Mouse (Mus musculus): ENCODE measurements around the gene Rnf43. TPM values are rescaled to one million over a fixed set of nuclear protein-coding genes. Genes with fewer than 3 reads are reported as not detected.

The Rnf43 gene
- polyA plus RNA-seq, 1 experiment = 11.2 TPM

DNA sequence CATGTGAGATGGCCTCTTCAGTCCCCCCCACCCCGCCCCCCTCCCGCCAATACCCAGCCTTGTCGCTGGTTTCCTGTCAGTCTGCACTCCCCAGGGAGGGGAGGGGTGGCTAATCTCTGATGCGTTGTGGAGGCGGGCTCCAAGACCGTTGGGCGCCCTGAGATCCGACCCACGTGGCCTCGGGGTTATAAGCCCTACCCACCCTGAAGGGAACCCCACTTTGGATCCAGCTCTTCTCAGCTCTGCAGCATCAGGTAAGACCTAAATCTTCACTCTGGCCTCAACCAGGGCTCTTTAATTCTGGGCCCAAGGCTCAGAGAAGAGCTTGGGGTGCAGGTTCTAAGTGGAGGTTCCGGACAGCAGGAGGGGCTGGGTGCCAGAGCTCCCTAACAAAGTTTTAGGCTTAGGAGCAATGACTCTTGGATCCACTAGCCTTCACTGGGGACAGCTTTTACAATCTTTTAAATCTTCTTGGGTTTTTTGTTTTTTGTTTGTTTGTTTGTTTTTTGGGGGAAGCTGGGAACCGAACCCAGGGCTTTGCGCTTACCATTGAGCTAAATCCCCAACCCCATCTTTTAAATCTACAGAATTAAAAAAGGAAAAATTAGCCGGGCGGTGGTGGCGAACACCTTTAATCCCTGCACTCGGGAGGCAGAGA, 93.0 kb downstream of the Rnf43 start:
- DNase-seq (ENCODE audit: low read depth, low spot score) = no peak

GRCm38 (mm10) chr11:87756251-87756820, 93.8 kb downstream of the Rnf43 start:
- 78% methylated on average over 15 of the region's 15 CpGs for WGBS
- DNase-seq (ENCODE audit: low read depth, low spot score) = no peak

More for the DNA sequence above, 93.0 kb downstream of the Rnf43 start:
- WGBS = 65% methylated on average over 17 of the region's 17 CpGs

- DNase-seq (ENCODE audit: low read depth, low spot score) = no peak
Observed at GRCm38 (mm10) chr11:87757001-87757954, 94.8 kb downstream of the Rnf43 start.

GRCm38 (mm10) chr11:87758161-87758911, 95.8 kb downstream of the Rnf43 start:
- 77% methylated on average over 7 of the region's 7 CpGs for WGBS
- no peak for DNase-seq (ENCODE audit: low read depth, low spot score)

More at GRCm38 (mm10) chr11:87757001-87757954, 94.8 kb downstream of the Rnf43 start:
- WGBS = 78% methylated on average over 25 of the region's 25 CpGs

DNA sequence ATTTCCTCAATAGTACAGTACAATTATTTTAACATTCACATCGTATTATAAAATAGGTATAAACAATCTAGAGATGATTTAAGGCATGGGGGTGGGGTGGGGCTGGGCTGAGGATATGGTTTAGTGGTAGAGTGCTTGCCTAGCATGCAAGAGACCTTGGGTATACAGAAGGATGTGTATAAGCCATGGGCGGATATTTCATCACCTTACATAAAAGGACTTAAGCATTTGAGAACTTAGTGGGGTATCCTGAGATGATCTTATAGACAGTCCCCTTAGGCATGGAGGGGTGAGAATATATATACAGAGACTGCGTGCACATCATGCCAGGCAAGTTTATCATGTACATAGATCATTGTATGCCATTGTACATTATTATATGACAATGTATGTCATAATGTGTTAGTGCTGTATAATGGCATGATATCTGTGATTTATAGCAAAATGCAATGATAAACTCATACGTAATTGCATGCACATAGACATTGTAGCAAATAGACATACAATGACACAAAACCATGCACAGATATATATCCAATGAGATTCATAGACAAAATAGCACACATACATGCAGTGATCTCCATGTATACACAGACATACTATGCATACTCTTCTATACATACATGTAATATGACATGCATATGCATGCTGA, 96.6 kb downstream of the Rnf43 start:
- WGBS = 65% methylated on average over 4 of the region's 4 CpGs
- no peak for DNase-seq (ENCODE audit: low read depth, low spot score)

DNA sequence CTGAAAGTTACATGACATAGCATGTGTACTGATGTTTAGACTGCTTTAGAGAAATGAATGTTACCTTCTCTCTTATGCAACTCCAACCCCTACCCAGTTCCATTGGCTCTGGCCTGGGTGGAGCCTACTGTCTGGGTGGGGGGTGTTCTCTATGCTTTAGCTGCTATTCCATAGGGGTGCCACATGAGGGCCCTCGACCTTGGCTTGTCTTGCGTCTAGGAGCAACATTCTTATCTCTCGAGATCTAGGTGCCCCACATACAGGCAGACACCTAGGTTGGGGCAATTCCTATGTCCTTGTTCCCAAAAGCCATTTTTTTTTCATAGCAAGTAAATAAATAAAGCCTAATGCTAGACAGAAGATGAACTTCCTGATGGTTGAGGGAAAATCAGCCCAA, 97.1 kb downstream of the Rnf43 start:
- 4% methylated on average over 3 of the region's 3 CpGs for WGBS

GRCm38 (mm10) chr11:87760301-87761081, 98.0 kb downstream of the Rnf43 start, which contains the start of gene Tspoap1:
Gene Tspoap1, plus strand, starts transcription at chr11:87760541.
- 10% methylated on average over 23 of the region's 23 CpGs for WGBS
- DNase-seq (ENCODE audit: low read depth, low spot score) = no peak

More for the DNA sequence above, 97.1 kb downstream of the Rnf43 start:
- DNase-seq (ENCODE audit: low read depth, low spot score) = no peak

DNA sequence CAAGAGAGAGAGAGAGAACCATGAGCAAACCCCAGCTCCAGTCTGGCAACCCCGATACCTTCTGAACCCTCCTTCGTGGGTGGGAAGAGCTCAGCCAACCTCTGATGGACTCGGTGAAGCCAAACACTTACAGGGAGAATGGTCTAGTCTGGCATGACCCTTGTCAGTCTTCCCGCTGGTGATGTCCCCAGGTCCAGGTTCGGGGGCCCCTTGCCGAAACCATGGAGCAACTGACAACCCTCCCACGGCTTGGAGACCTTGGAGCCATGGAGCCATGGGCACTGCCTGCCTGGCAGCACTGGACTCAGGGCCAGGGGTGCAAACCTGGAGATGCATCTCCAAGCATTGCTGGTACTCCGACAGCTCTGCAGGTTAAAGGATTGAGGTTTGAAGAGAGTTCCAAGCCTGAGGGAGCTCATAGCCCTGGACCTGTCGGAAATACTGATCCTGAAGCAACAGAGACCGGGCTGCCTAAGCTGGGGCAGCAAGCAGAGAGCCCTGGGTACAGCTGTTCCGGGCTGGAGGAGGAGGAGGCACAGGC, 98.7 kb downstream of the Rnf43 start:
- WGBS = 66% methylated on average over 11 of the region's 11 CpGs
- DNase-seq (ENCODE audit: low read depth, low spot score) = no peak

DNA sequence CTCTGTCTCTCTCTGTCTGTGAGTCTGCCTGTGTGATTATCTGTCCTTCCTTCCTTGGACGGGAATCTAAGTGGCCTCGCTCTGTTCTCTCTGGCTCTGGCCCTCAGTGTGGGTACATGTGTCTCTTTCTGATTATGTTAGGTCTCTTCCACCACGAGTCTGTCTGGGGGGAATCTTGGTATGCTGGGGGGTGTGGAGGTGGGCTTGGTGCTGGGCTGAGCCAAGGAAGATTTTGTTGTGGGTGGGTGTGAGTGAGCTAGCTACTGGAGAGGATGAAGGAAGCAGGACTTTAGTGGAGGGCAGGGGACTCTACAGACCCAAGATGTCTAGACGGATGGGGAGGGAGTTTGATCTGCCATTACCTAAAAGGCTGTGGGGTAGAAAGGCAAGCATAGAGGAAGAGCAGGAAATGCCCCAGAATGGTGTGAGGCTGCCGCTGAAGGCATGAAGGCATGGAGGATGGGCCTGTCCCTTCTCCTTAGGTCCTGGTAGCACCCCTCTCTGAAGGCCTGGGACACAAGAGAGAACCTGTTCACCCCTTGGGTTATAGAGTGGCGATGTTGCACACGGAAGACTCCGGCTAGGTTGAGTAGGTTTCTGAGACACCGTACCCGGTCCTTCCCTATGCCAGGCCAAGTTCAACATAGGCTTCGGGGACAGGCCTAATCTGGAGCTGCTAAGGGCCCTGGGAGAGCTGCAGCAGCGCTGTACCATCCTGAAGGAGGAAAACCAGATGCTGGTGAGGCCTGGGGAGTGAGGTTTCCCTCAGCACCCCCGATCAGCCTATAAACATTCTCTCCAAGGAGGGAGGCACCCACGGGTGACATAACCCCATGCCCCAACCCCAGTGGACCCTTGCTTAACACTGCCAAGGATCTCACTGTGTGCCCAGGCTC, 99.5 kb downstream of the Rnf43 start:
- 80% methylated on average over 14 of the region's 14 CpGs for WGBS
- no peak for DNase-seq (ENCODE audit: low read depth, low spot score)

DNA sequence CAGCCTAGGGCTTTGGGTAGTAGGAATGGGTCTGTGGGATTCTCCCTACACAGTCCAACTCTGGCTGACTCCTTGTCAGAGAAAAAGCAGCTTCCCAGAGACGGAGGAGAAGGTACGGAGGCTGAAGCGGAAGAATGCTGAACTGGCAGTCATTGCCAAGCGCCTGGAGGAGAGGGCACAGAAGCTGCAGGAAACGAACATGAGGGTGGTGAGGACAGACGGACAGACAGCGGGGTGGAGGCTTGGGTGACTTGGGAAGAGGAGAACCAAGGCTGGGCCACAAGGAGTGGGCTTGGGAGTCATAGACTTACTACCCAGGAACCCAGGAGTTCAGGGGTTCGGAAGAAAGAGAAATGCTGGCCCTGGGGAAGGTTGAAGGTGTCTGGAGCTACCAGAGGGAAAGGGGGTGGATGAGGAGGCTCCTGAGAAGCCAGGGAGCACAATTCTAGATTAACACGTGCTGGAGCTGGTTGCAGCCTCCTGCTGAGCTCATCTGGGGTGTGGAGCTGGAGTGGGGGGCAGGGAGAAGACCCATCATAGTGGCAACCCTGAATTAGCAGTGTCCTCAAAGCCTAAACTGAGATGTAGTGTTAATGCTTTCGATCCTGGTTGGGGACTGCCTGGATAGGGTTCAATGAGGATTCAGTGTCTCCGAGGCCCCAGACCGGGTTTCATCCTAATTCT, 100.3 kb downstream of the Rnf43 start:
- DNase-seq (ENCODE audit: low read depth, low spot score) = no peak
- 62% methylated on average over 12 of the region's 12 CpGs for WGBS

GRCm38 (mm10) chr11:87763511-87763987, 101.0 kb downstream of the Rnf43 start:
- 6% methylated on average over 17 of the region's 17 CpGs for WGBS
- DNase-seq (ENCODE audit: low read depth, low spot score) = no peak

- DNase-seq (ENCODE audit: low read depth, low spot score) = no peak
- 2% methylated on average over 65 of the region's 65 CpGs for WGBS
Observed at GRCm38 (mm10) chr11:87763988-87764876, 101.7 kb downstream of the Rnf43 start.

GRCm38 (mm10) chr11:87768745-87769144, 106.2 kb downstream of the Rnf43 start:
- no peak for DNase-seq (ENCODE audit: low read depth, low spot score)
- WGBS = 88% methylated on average over 4 of the region's 4 CpGs

DNA sequence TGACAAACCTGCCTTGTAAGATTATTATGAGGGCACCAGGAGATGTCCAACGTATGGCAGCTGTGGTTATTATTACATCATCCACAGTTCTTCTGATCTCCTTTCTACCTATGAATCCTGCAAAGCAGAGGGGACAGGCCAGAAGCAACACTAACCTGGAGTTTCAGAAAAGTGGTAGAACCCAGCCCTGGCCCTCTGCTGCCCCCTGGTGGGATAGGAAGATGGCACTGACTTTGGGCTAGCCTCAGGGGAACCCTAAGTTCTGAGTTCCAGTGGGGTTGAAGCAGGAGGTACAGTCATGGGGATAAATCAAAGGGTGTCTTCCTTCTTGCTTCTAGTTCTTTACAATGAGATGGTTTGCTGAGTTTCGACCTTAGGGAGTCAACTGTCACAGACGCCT, 108.5 kb downstream of the Rnf43 start:
- DNase-seq (ENCODE audit: low read depth, low spot score) = peak; percentile 35
- WGBS = 45% methylated on average over 3 of the region's 3 CpGs

- 82% methylated on average over 3 of the region's 3 CpGs for WGBS
- DNase-seq (ENCODE audit: low read depth, low spot score) = no peak
Observed at GRCm38 (mm10) chr11:87772354-87772753, 109.8 kb downstream of the Rnf43 start.

Measured in large intestine, adult 2 months (tissue).